Mouse (Mus musculus) small intestine, adult 2 months (tissue): Measurements from ENCODE around the gene Cd300c.

Experiments used
- CTCF ChIP-seq: fragments of 200-500 bp; IDR thresholded peaks from 2 replicates; pipeline ENCODE4 v1.5.1; 2012; ENCODE audit warnings: low read depth, mild to moderate bottlenecking, control low read depth, inconsistent platforms, low read length, moderate library complexity, mixed read lengths; ENCODE audit not compliant: insufficient replicate concordance, insufficient read length; ENCODE audit errors: extremely low read depth
- POLR2A ChIP-seq: fragments of 200-500 bp; IDR thresholded peaks from 2 replicates; pipeline ENCODE4 v1.6.1; 2012; ENCODE audit warnings: low read depth, mild to moderate bottlenecking, control low read depth, inconsistent platforms, low read length, moderate library complexity

- TF ChIP-seq POLR2A (no peak), CTCF (no peak)
Observed at GRCm38 (mm10) chr11:115001474-115002040, 32.6 kb upstream of the Cd300c start, which contains the start of gene Cd300c2.
